Mouse (Mus musculus) brain, adult 10 weeks (tissue): ENCODE measurements around the gene D930048N14Rik. TPM values are rescaled to one million over a fixed set of nuclear protein-coding genes. Genes with fewer than 3 reads are reported as not detected.

Experiments used
- polyA plus RNA-seq: library from polyadenylated mRNA; stranded (reverse); fragments of 350-450 nt; fragmentation: Illumina TruSeq; extraction: RNeasy Lipid Tissue Mini Kit (QIAGEN cat#74804); gene quantifications from one replicate; pipeline ENCODE4 v1.2.3, GENCODE M21; 2015; ENCODE audit warnings: low read depth, low replicate concordance

The D930048N14Rik gene
- 2.4 TPM for polyA plus RNA-seq

GRCm38 (mm10) chr11:51650691-51651515 lies at the start of gene D930048N14Rik, which contains the start of gene N4bp3:
D930048N14Rik (plus strand) TSS chr11:51650954.
N4bp3 (minus strand) TSS chr11:51650842.

GRCm38 (mm10) chr11:51606447-51607095 lies 44.2 kb upstream of the D930048N14Rik start, which contains the start of gene Hnrnpab:
Hnrnpab (minus strand) TSS chr11:51606847.

DNA sequence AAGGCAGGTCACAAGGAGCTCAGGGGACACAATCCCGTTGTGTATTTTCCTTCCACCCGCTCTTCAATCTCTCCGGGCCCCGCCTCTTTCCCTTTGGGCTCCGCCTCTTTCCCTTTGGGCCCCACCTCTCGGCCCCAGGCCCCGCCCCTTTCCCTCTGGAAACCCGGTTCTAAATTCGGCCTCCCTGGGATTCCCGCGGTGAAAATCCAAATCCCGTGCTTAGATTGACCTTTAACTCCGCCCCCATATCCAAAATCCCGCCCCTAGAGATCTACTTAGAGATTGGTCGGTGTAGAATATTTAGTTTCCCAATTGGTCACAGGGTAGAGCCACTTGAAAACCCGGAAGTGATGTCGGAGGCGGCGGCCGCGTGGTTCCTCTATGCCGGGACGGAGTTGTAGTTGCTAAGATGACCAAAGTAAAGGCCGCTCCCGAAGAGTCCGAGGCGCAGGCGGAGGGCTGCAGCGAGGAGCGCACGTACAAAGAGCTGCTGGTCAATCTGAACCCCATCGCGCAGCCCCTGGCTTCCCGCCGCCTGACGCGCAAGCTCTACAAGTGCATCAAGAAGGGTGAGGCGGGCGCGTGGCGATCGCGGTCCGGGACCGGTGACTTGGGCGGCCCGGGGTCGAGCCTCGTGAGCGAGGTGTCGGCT lies 31.2 kb upstream of the D930048N14Rik start, which contains the start of gene Nhp2:
TSS of gene Nhp2 (plus strand) at position 327 of the 652 bp plus-strand sequence.

DNA sequence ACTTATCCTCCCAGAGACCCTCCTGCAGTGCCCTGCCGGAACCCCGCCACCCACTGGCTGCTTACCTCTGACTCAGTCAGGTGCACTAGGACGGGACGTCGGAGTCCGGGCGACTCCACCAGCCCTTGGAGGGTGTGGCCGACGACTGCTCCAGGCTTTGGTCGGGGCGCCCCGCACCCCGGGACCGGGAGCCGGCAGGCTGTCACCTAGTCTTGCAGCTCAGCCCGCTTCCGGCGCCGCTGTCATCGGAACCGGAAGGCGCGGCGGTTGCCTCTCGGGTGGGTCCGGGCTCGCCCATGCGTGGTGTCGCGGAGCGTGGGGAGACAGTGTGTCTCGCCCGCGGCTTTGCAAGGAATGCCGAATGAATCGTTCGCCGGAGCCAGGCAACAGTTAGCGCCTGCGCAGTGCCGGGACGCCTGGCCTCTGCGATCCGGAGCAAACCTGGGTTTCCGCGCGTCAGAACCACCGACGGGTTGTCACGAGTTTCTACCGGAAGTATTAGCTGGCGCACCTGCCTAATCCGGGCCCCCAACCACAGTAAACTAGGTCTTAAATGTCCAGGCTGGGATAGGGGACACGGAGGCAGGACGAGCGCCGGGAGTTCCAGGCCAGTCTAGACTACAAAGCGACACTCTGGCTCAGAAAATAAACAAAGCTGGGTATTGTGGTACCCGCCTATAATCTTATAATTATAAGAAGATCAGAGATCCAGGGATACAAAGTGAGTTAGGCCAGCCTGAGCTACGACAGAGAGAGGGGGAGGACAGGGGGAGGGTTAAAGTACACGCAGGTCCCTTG lies 15.0 kb upstream of the D930048N14Rik start, which contains the start of gene Rmnd5b:
TSS of gene Rmnd5b (minus strand) at position 372 of the 798 bp plus-strand sequence.

GRCm38 (mm10) chr11:51688330-51689328 lies 37.9 kb downstream of the D930048N14Rik start, which contains the start of gene 0610009B22Rik:
0610009B22Rik (minus strand) TSS chr11:51688874.

Other genes starting within 250 kb of the D930048N14Rik start
- 4.6 TPM for gene Phykpl, start 66.2 kb upstream of the D930048N14Rik start, polyA plus RNA-seq
- 99.9 TPM for gene Hnrnpab, start 44.1 kb upstream of the D930048N14Rik start, polyA plus RNA-seq
- 57.6 TPM for gene Nhp2, start 31.2 kb upstream of the D930048N14Rik start, polyA plus RNA-seq
- gene Rmnd5b, start 15.1 kb upstream of the D930048N14Rik start, polyA plus RNA-seq, result 51.4 TPM
- gene N4bp3, start 112 bp upstream of the D930048N14Rik start, polyA plus RNA-seq, result 10.3 TPM
- 62.2 TPM for gene 0610009B22Rik, start 37.9 kb downstream of the D930048N14Rik start, polyA plus RNA-seq
- 8.4 TPM for gene Sec24a, start 112.7 kb downstream of the D930048N14Rik start, polyA plus RNA-seq
- gene Sar1b, start 112.7 kb downstream of the D930048N14Rik start, polyA plus RNA-seq, result 148 TPM
- 24.6 TPM for gene Jade2, start 206.7 kb downstream of the D930048N14Rik start, polyA plus RNA-seq